Mouse (Mus musculus) liver, embryonic 16.5 days (tissue): ENCODE data around the gene Fcgrt. TPM values are rescaled to one million over a fixed set of nuclear protein-coding genes. Genes with fewer than 3 reads are reported as not detected.
"Not testable (repeated sequence)": the region's sequence is repeated elsewhere in the genome, so short reads cannot be mapped to it uniquely, and the experiment has no call there.

ENCODE experiments used
- ATAC-seq: fragments of 200-750 bp; cut with Nextera tagmentation; 2 replicates; pipeline ENCODE4 v1.8.0; 2017; ENCODE audit warnings: low read depth, mild to moderate bottlenecking, moderate number of reproducible peaks, moderate library complexity
- H3K27ac ChIP-seq: fragments of 300-500 bp; sonication (generic); 2 replicates; pipeline ENCODE4 v1.5.1; 2014; ENCODE audit warnings: mild to moderate bottlenecking, low read length
- H3K27me3 ChIP-seq: fragments of 300-500 bp; sonication (generic); 2 replicates; pipeline ENCODE4 v1.6.1; 2014; ENCODE audit warnings: low read depth, low read length, mixed read lengths; ENCODE audit not compliant: control insufficient read depth, insufficient read depth
- H3K36me3 ChIP-seq: fragments of 300-500 bp; sonication (generic); 2 replicates; pipeline ENCODE4 v1.6.1; 2014; ENCODE audit warnings: mild to moderate bottlenecking; ENCODE audit not compliant: control insufficient read depth, insufficient read depth
- H3K4me1 ChIP-seq: fragments of 300-500 bp; sonication (generic); 2 replicates; pipeline ENCODE4 v1.6.1; 2014; ENCODE audit warnings: low read depth, low read length, mixed read lengths; ENCODE audit not compliant: control insufficient read depth
- H3K4me2 ChIP-seq: fragments of 300-500 bp; sonication (generic); 2 replicates; pipeline ENCODE4 v1.6.1; 2014; ENCODE audit warnings: low read depth, low read length, mixed read lengths
- H3K4me3 ChIP-seq: fragments of 300-500 bp; sonication (generic); 2 replicates; pipeline ENCODE4 v1.5.1; 2014; ENCODE audit warnings: low read depth, mild to moderate bottlenecking, low read length
- H3K9ac ChIP-seq: fragments of 300-500 bp; sonication (generic); 2 replicates; pipeline ENCODE4 v1.6.1; 2014; ENCODE audit warnings: low read depth, low read length
- H3K9me3 ChIP-seq: fragments of 300-500 bp; sonication (generic); replicated peaks from 2 replicates; pipeline ENCODE4 v1.6.1; 2016; ENCODE audit warnings: low read length; ENCODE audit not compliant: control insufficient read depth
- WGBS: fragments of 180-500 bp; shearing (Covaris S2); extraction: QIAGEN DNeasy Blood & Tissue Kit; methylation state at CpG from one replicate; pipeline ENCODE4 v1.1.7; 2014; ENCODE audit not compliant: insufficient replicate concordance; 5-methylcytosine and 5-hydroxymethylcytosine counted together
- polyA plus RNA-seq: library from polyadenylated mRNA; unstranded; fragments of >200 nt; fragmentation: Nextera tagmentation; extraction: Ambion mirVana; gene quantifications from 2 replicates; pipeline ENCODE4 v1.2.1, GENCODE M21; 2015

Gene Fcgrt
- polyA plus RNA-seq, 1 experiment from 2014 or later, result 56.1 TPM

GRCm38 (mm10) chr7:45119780-45120709 lies 16.4 kb upstream of the Fcgrt start:
- Histone ChIP-seq H3K9ac (no peak overlapping the region), H3K9me3 (no peaks in the 10 kb centered on the region), H3K27me3 (no peaks in the 10 kb centered on the region), H3K4me2 (no peak overlapping the region), H3K27ac (no peak overlapping the region), H3K4me1 (peaks cover 28% of the 10 kb centered on the region), H3K36me3 (peaks cover 26% of the 10 kb centered on the region), H3K4me3 (no peak overlapping the region)
- no peak for ATAC-seq
- WGBS, result 49% methylated on average over 5 of the region's 5 CpGs

- ATAC-seq, result no peak
- no peaks in the 10 kb centered on the region for H3K27me3 ChIP-seq
- 64% methylated on average over 6 of the region's 6 CpGs for WGBS
Measured at GRCm38 (mm10) chr7:45118336-45118735, 14.7 kb upstream of the Fcgrt start.

GRCm38 (mm10) chr7:45117566-45117965 lies 13.9 kb upstream of the Fcgrt start:
- H3K27ac ChIP-seq, result no peak overlapping the region
- no peak overlapping the region for H3K4me2 ChIP-seq
- WGBS, result 56% methylated on average over 8 of the region's 8 CpGs
- no peaks in the 10 kb centered on the region for H3K9me3 ChIP-seq
- H3K9ac ChIP-seq, result no peak overlapping the region; the same call in 1 of the 2 replicates
- no peak overlapping the region for H3K4me3 ChIP-seq
- H3K27me3 ChIP-seq, result no peaks in the 10 kb centered on the region
- peaks cover 23% of the 10 kb centered on the region for H3K36me3 ChIP-seq
- peaks cover 29% of the 10 kb centered on the region for H3K4me1 ChIP-seq
- ATAC-seq, result no peak

More at GRCm38 (mm10) chr7:45118336-45118735, 14.7 kb upstream of the Fcgrt start:
- H3K36me3 ChIP-seq, result peaks cover 26% of the 10 kb centered on the region
- no peaks in the 10 kb centered on the region for H3K9me3 ChIP-seq
- H3K27ac ChIP-seq, result no peak overlapping the region
- no peak overlapping the region for H3K4me2 ChIP-seq
- no peak overlapping the region for H3K9ac ChIP-seq
- peaks cover 30% of the 10 kb centered on the region for H3K4me1 ChIP-seq
- H3K4me3 ChIP-seq, result no peak overlapping the region

GRCm38 (mm10) chr7:45113476-45113875 lies 9.8 kb upstream of the Fcgrt start:
- no peak overlapping the region for H3K27ac ChIP-seq
- H3K4me1 ChIP-seq, result peaks cover 17% of the 10 kb centered on the region
- H3K36me3 ChIP-seq, result no peaks in the 10 kb centered on the region
- H3K4me2 ChIP-seq, result no peak overlapping the region
- H3K27me3 ChIP-seq, result no peaks in the 10 kb centered on the region
- ATAC-seq, result 0 out of 2 replicates have a peak, but pooled peaks have one; percentile 24
- no peak overlapping the region for H3K4me3 ChIP-seq
- WGBS, result 21% methylated on average over 2 of the region's 2 CpGs
- H3K9me3 ChIP-seq, result no peaks in the 10 kb centered on the region
- H3K9ac ChIP-seq, result no peak overlapping the region

GRCm38 (mm10) chr7:45112529-45112928 lies 8.9 kb upstream of the Fcgrt start:
- Histone ChIP-seq H3K9ac (no peak overlapping the region), H3K27ac (no peak overlapping the region), H3K4me1 (peaks cover 17% of the 10 kb centered on the region), H3K36me3 (no peaks in the 10 kb centered on the region), H3K27me3 (no peaks in the 10 kb centered on the region), H3K4me3 (no peak overlapping the region), H3K9me3 (no peaks in the 10 kb centered on the region), H3K4me2 (no peak overlapping the region)
- 22% methylated on average over 3 of the region's 3 CpGs for WGBS
- no peak for ATAC-seq

GRCm38 (mm10) chr7:45111940-45112339 lies 8.3 kb upstream of the Fcgrt start:
- H3K4me2 ChIP-seq, result no peak overlapping the region
- 51% methylated on average over 2 of the region's 2 CpGs for WGBS
- H3K36me3 ChIP-seq, result no peaks in the 10 kb centered on the region
- H3K9ac ChIP-seq, result no peak overlapping the region
- H3K4me1 ChIP-seq, result peaks cover 17% of the 10 kb centered on the region
- H3K27ac ChIP-seq, result no peak overlapping the region
- no peaks in the 10 kb centered on the region for H3K9me3 ChIP-seq
- no peaks in the 10 kb centered on the region for H3K27me3 ChIP-seq
- ATAC-seq, result no peak
- no peak overlapping the region for H3K4me3 ChIP-seq

GRCm38 (mm10) chr7:45110089-45110488 lies 6.4 kb upstream of the Fcgrt start:
- not testable (repeated sequence) for H3K9ac ChIP-seq, H3K27me3 ChIP-seq, H3K4me2 ChIP-seq, H3K9me3 ChIP-seq, ATAC-seq, H3K27ac ChIP-seq, H3K4me3 ChIP-seq, H3K36me3 ChIP-seq
- H3K4me1 ChIP-seq, result peaks cover 17% of the 10 kb centered on the region
- 64% methylated on average over 4 of the region's 4 CpGs for WGBS

GRCm38 (mm10) chr7:45107052-45107645 lies 3.5 kb upstream of the Fcgrt start:
- Histone ChIP-seq H3K4me2 (no peak overlapping the region), H3K27ac (no peak overlapping the region), H3K9me3 (no peaks in the 10 kb centered on the region), H3K9ac (no peak overlapping the region), H3K36me3 (no peaks in the 10 kb centered on the region), H3K27me3 (no peaks in the 10 kb centered on the region), H3K4me3 (no peak overlapping the region), H3K4me1 (peaks cover 8% of the 10 kb centered on the region)
- no peak for ATAC-seq
- WGBS, result 25% methylated on average over 5 of the region's 5 CpGs

GRCm38 (mm10) chr7:45106441-45106840 lies 2.8 kb upstream of the Fcgrt start:
- no peak for ATAC-seq
- no peak overlapping the region for H3K4me2 ChIP-seq
- H3K4me1 ChIP-seq, result peaks cover 8% of the 10 kb centered on the region
- no peaks in the 10 kb centered on the region for H3K36me3 ChIP-seq
- no peak overlapping the region for H3K9ac ChIP-seq
- no peak overlapping the region for H3K27ac ChIP-seq
- H3K4me3 ChIP-seq, result no peak overlapping the region
- H3K9me3 ChIP-seq, result no peaks in the 10 kb centered on the region
- no peaks in the 10 kb centered on the region for H3K27me3 ChIP-seq
- 56% methylated on average over 6 of the region's 6 CpGs for WGBS
